Mouse (Mus musculus) intestine, embryonic 16.5 days (tissue): ENCODE results near the gene Sun1. TPM values are rescaled to one million over a fixed set of nuclear protein-coding genes. Genes with fewer than 3 reads are reported as not detected.

Source experiments
- ATAC-seq: fragments of 200-750 bp; cut with Nextera tagmentation; 2 replicates; pipeline ENCODE4 v1.8.0; 2017; ENCODE audit warnings: moderate TSS enrichment, moderate library complexity
- H3K27ac ChIP-seq: fragments of 300-500 bp; sonication (generic); 2 replicates; pipeline ENCODE4 v1.5.1; 2014; ENCODE audit warnings: mild to moderate bottlenecking, low read length
- H3K27me3 ChIP-seq: fragments of 300-500 bp; sonication (generic); replicated peaks from 2 replicates; pipeline ENCODE4 v1.6.1; 2014; ENCODE audit warnings: low read length, control low read depth, mixed read lengths; ENCODE audit not compliant: control insufficient read depth, insufficient read depth
- H3K36me3 ChIP-seq: fragments of 300-500 bp; sonication (generic); 2 replicates; pipeline ENCODE4 v1.6.1; 2014; ENCODE audit warnings: low read length, control low read depth; ENCODE audit not compliant: control insufficient read depth, insufficient read depth
- H3K4me1 ChIP-seq: fragments of 300-500 bp; sonication (generic); 2 replicates; pipeline ENCODE4 v1.6.1; 2014; ENCODE audit warnings: low read length, control low read depth, mixed read lengths; ENCODE audit not compliant: control insufficient read depth, insufficient read depth
- H3K4me2 ChIP-seq: fragments of 300-500 bp; sonication (generic); 2 replicates; pipeline ENCODE4 v1.6.1; 2014; ENCODE audit warnings: low read depth, low read length, control low read depth
- H3K4me3 ChIP-seq: fragments of 300-500 bp; sonication (generic); 2 replicates; pipeline ENCODE4 v1.5.1; 2014; ENCODE audit warnings: mild to moderate bottlenecking, low read length
- H3K9ac ChIP-seq: fragments of 300-500 bp; sonication (generic); 2 replicates; pipeline ENCODE4 v1.6.1; 2014; ENCODE audit warnings: low read depth, low read length
- H3K9me3 ChIP-seq: fragments of 300-500 bp; sonication (generic); 2 replicates; pipeline ENCODE4 v1.6.1; 2016; ENCODE audit warnings: low read length, control low read depth; ENCODE audit not compliant: control insufficient read depth
- WGBS: fragments of 180-500 bp; shearing (Covaris S2); extraction: QIAGEN DNeasy Blood & Tissue Kit; methylation state at CpG from one replicate; pipeline ENCODE4 v1.1.7; 2014; 5-methylcytosine and 5-hydroxymethylcytosine counted together
- polyA plus RNA-seq: library from polyadenylated mRNA; unstranded; fragments of >200 nt; fragmentation: Nextera tagmentation; extraction: Ambion mirVana; gene quantifications from 2 replicates; pipeline ENCODE4 v1.2.1, GENCODE M21; 2015

The Sun1 gene
- polyA plus RNA-seq, 1 experiment from 2014 or later, result 38.8 TPM

- H3K27ac ChIP-seq, result no peak overlapping the region
- no peak overlapping the region for H3K4me2 ChIP-seq
- H3K27me3 ChIP-seq, result no peaks in the 10 kb centered on the region
- no peak overlapping the region for H3K9ac ChIP-seq
- peaks cover 29% of the 10 kb centered on the region for H3K36me3 ChIP-seq
- H3K9me3 ChIP-seq, result no peaks in the 10 kb centered on the region
- H3K4me1 ChIP-seq, result no peaks in the 10 kb centered on the region
- ATAC-seq, result no peak
- no peak overlapping the region for H3K4me3 ChIP-seq
- WGBS, result 82% methylated on average over 3 of the region's 3 CpGs
Measured at GRCm38 (mm10) chr5:139232083-139232482, 31.6 kb downstream of the Sun1 start.

- Histone ChIP-seq H3K4me3 (no peak overlapping the region), H3K4me1 (no peaks in the 10 kb centered on the region), H3K36me3 (peaks cover 23% of the 10 kb centered on the region), H3K9ac (no peak overlapping the region), H3K27ac (no peak overlapping the region), H3K9me3 (no peaks in the 10 kb centered on the region), H3K27me3 (no peaks in the 10 kb centered on the region), H3K4me2 (no peak overlapping the region)
- no peak for ATAC-seq
- WGBS, result 92% methylated on average over 4 of the region's 4 CpGs
Measured at GRCm38 (mm10) chr5:139234423-139234822, 34.0 kb downstream of the Sun1 start.

GRCm38 (mm10) chr5:139237436-139237835 is 37.0 kb downstream of the Sun1 start:
- Histone ChIP-seq H3K27ac (no peak overlapping the region), H3K27me3 (no peaks in the 10 kb centered on the region), H3K9ac (no peak overlapping the region), H3K4me3 (no peak overlapping the region), H3K4me1 (no peaks in the 10 kb centered on the region), H3K9me3 (no peaks in the 10 kb centered on the region), H3K36me3 (peaks cover 22% of the 10 kb centered on the region), H3K4me2 (no peak overlapping the region)
- ATAC-seq, result no peak
- 76% methylated on average over 4 of the region's 4 CpGs for WGBS

DNA sequence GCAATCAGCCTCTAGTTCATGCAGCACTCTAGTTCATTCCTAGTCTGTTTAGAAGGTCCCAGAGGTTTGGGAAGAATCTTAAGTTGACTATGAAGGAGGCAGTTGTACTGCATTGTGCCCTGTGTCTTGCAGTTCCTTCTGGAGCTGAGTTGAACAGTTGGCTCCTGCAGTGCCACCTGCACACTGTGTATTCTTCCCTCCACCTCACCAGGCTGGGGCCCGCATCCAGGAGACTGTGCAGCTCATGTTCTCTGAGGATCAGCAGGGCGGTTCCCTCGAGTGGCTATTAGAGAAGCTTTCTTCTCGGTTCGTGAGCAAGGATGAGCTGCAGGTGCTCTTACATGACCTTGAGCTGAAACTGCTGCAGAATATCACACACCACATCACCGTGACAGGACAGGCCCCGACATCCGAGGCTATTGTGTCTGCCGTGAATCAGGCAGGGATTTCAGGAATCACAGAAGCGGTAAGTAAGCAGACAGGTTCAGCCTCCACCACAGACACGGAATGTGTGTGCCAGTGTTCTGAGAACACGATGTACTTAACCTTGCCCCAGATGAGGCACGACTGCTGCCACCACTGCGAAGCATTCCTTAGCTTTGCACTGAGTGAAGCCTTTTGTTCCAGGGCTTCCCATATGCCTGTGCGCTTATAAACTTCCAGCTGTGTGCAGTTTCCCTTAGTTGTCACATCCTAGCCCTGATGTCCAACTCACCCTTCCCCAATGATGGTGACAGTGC is 40.8 kb downstream of the Sun1 start:
- Histone ChIP-seq H3K9ac (no peak overlapping the region), H3K4me1 (no peaks in the 10 kb centered on the region), H3K4me3 (no peak overlapping the region), H3K27me3 (no peaks in the 10 kb centered on the region), H3K9me3 (no peaks in the 10 kb centered on the region), H3K4me2 (no peak overlapping the region), H3K27ac (no peak overlapping the region), H3K36me3 (peaks cover 12% of the 10 kb centered on the region; the same call in 1 of the 2 replicates)
- WGBS, result 86% methylated on average over 15 of the region's 15 CpGs
- ATAC-seq, result no peak

- Histone ChIP-seq H3K27ac (no peak overlapping the region), H3K36me3 (peaks cover 14% of the 10 kb centered on the region; the same call in 1 of the 2 replicates), H3K4me1 (no peaks in the 10 kb centered on the region), H3K9me3 (no peaks in the 10 kb centered on the region), H3K27me3 (no peaks in the 10 kb centered on the region), H3K4me3 (no peak overlapping the region), H3K4me2 (no peak overlapping the region), H3K9ac (no peak overlapping the region)
- ATAC-seq, result no peak
- WGBS, result 92% methylated on average over 1 of the region's 1 CpGs
Measured at GRCm38 (mm10) chr5:139243384-139243783, 42.9 kb downstream of the Sun1 start.

- WGBS, result 74% methylated on average over 3 of the region's 3 CpGs
Measured at GRCm38 (mm10) chr5:139247767-139248166, 47.3 kb downstream of the Sun1 start.

GRCm38 (mm10) chr5:139248846-139249245 is 48.4 kb downstream of the Sun1 start:
- H3K4me1 ChIP-seq, result peaks cover 6% of the 10 kb centered on the region
- H3K27ac ChIP-seq, result no peak overlapping the region
- peaks cover 10% of the 10 kb centered on the region; the same call in 1 of the 2 replicates for H3K36me3 ChIP-seq
- ATAC-seq, result no peak
- 80% methylated on average over 3 of the region's 3 CpGs for WGBS
- no peak overlapping the region for H3K4me3 ChIP-seq
- no peaks in the 10 kb centered on the region for H3K9me3 ChIP-seq
- H3K27me3 ChIP-seq, result no peaks in the 10 kb centered on the region
- H3K9ac ChIP-seq, result no peak overlapping the region
- no peak overlapping the region for H3K4me2 ChIP-seq

More at GRCm38 (mm10) chr5:139247767-139248166, 47.3 kb downstream of the Sun1 start:
- no peak overlapping the region for H3K9ac ChIP-seq
- H3K36me3 ChIP-seq, result peaks cover 10% of the 10 kb centered on the region; the same call in 1 of the 2 replicates
- H3K27ac ChIP-seq, result no peak overlapping the region
- H3K4me1 ChIP-seq, result no peaks in the 10 kb centered on the region
- H3K4me2 ChIP-seq, result no peak overlapping the region
- no peaks in the 10 kb centered on the region for H3K9me3 ChIP-seq
- H3K27me3 ChIP-seq, result no peaks in the 10 kb centered on the region
- H3K4me3 ChIP-seq, result no peak overlapping the region
- no peak for ATAC-seq

DNA sequence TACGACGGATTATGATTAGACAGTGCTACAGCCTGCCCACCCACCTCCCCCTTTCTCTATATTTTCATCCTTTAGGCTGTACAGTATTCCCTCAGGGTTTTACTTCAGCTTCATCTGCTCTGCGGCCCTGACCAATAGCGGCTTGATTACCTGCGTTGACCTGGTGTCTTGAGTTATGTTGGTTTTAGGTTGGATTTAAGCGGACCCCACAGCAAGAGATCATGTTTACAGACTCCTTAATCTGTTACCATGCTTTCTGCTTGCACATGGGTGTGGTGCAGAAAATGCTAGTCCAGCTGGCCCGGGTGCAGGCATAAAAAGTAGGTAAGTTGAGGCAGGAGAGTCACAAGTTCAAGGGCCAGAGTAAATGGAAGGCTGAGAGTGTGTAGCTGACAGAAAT is 50.8 kb downstream of the Sun1 start:
- peak overlapping the region; percentile 70 for H3K9ac ChIP-seq
- H3K27me3 ChIP-seq, result no peaks in the 10 kb centered on the region
- 75% methylated on average over 7 of the region's 7 CpGs for WGBS
- H3K4me2 ChIP-seq, result peak overlapping the region; percentile 74
- peaks cover 11% of the 10 kb centered on the region for H3K4me1 ChIP-seq
- H3K27ac ChIP-seq, result peak overlapping the region; percentile 74; the same call in 1 of the 2 replicates
- ATAC-seq, result no peak
- no peaks in the 10 kb centered on the region for H3K9me3 ChIP-seq
- peak overlapping the region; percentile 79; the same call in 1 of the 2 replicates for H3K4me3 ChIP-seq
- peaks cover 5% of the 10 kb centered on the region; the same call in 1 of the 2 replicates for H3K36me3 ChIP-seq

- under 1% methylated on average over 8 of the region's 8 CpGs for WGBS
- H3K4me3 ChIP-seq, result peak overlapping the region; percentile 79
- H3K36me3 ChIP-seq, result peaks cover 5% of the 10 kb centered on the region; the same call in 1 of the 2 replicates
- peak overlapping the region; percentile 74 for H3K4me2 ChIP-seq
- H3K9ac ChIP-seq, result peak overlapping the region; percentile 70
- peak overlapping the region; percentile 74 for H3K27ac ChIP-seq
- ATAC-seq, result peak; percentile 41
- H3K27me3 ChIP-seq, result no peaks in the 10 kb centered on the region
- H3K4me1 ChIP-seq, result peaks cover 11% of the 10 kb centered on the region
- H3K9me3 ChIP-seq, result no peaks in the 10 kb centered on the region
Measured at GRCm38 (mm10) chr5:139251736-139252080, 51.3 kb downstream of the Sun1 start.
